Mouse (Mus musculus) kidney, adult 2 months (tissue): ENCODE results near the gene Brk1.

ENCODE experiments used
- CTCF ChIP-seq: fragments of 200-500 bp; conservative IDR thresholded peaks from 2 replicates; pipeline ENCODE4 v1.5.1; 2011; ENCODE audit warnings: low read depth, mild to moderate bottlenecking, control low read depth, low read length, moderate library complexity, mixed read lengths; ENCODE audit not compliant: insufficient read depth, insufficient read length
- POLR2A ChIP-seq: fragments of 200-500 bp; IDR thresholded peaks from one replicate; pipeline ENCODE4 v1.6.1; 2011; ENCODE audit warnings: low read depth, low read length, control low read depth

DNA sequence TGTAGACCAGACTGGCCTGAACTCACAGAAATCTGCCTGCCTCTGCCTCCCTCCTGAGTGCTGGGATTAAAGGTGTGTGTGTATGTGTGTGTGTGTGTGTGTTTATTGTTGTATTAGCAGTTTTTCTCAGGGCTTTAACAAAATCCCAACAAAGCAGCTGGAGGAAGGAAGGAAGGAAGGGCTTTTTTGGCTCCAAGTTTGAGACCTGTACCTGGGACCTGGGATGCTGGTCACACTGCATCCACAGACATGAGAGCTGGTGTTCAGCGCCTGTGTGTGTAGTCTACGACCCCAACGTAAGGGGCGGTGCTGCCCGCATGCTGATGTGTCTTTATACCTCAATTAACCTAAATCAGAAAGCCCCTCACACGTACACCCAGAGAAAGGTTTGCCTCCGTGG lies 49.0 kb downstream of the Brk1 start:
- TF ChIP-seq CTCF: no peak
- no peak for TF ChIP-seq POLR2A
